Mouse (Mus musculus) MEL (cell line): ENCODE measurements around the gene Hspa14.

Experiments
- CTCF ChIP-seq, 3 experiments: IDR thresholded peaks in 2 of 3; conservative IDR thresholded peaks in 1 of 3; 2 replicates each; pipeline ENCODE4 v1.5.1; 2011 to 2012; ENCODE audit warnings: low read length in 3 of 3, low read depth in 2 of 3, mild to moderate bottlenecking in 2 of 3, improper control_type of control experiment in 1 of 3, inconsistent platforms in 1 of 3, mixed read lengths in 1 of 3, moderate library complexity in 1 of 3; ENCODE audit not compliant: control insufficient read depth in 1 of 3, insufficient read depth in 1 of 3, poor library complexity in 1 of 3, severe bottlenecking in 1 of 3
- E2F4 ChIP-seq: IDR thresholded peaks from 2 replicates; pipeline ENCODE4 v1.6.1; 2011; ENCODE audit warnings: low read depth, low read length, improper control_type of control experiment, borderline replicate concordance
- ETS1 ChIP-seq: IDR thresholded peaks from 2 replicates; pipeline ENCODE4 v1.6.1; 2012; ENCODE audit warnings: low read depth, mild to moderate bottlenecking, inconsistent platforms, low read length, improper control_type of control experiment, moderate library complexity
- HCFC1 ChIP-seq: IDR thresholded peaks from 2 replicates; pipeline ENCODE4 v1.6.1; 2012; ENCODE audit warnings: low read depth, mild to moderate bottlenecking, inconsistent platforms, low read length, improper control_type of control experiment, moderate library complexity
- MAX ChIP-seq: IDR thresholded peaks from 2 replicates; pipeline ENCODE4 v1.6.1; 2011; ENCODE audit warnings: low read length, improper control_type of control experiment
- MXI1 ChIP-seq: IDR thresholded peaks from 2 replicates; pipeline ENCODE4 v1.6.1; 2011; ENCODE audit warnings: mild to moderate bottlenecking, low read depth, low read length, improper control_type of control experiment

DNA sequence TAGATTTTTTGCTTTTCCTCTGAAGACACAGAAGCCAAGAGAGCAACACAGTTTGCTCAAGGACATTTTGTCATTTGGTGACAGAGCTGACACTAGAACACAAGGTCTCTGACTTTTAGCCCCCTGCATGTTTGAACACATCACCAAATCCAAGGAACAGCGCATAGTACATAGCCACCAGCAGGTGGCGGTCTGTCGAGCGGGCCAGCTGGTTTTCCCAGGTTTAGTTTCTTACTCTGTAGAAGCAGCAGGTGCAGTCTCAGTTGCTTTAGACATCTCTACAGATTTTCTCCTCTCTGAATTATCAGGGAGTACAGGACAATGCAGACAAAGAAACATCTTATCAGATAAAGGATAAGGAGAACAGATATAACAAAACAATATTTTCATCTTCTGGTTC is 34.0 kb upstream of the Hspa14 start:
- TF ChIP-seq CTCF (IDR thresholded peaks at IDR 0.05 in 2 of 3, conservative IDR thresholded peaks at IDR 0.05 in 1 of 3; ENCODE audit: control insufficient read depth in 1 of 3, insufficient read depth in 1 of 3, low read depth in 2 of 3, low read length in 3 of 3, poor library complexity in 1 of 3, severe bottlenecking in 1 of 3) (peak; percentile 77 to 93 (median 92)), MAX (no peak), HCFC1 (no peak), ETS1 (no peak), MXI1 (no peak), E2F4 (no peak)
